Mouse (Mus musculus) spleen, adult 2 months (tissue): ENCODE results near the gene Galk1.

Source experiments
- CTCF ChIP-seq: fragments of 200-500 bp; IDR thresholded peaks from 2 replicates; pipeline ENCODE4 v1.5.1; 2011; ENCODE audit warnings: mild to moderate bottlenecking, inconsistent platforms; ENCODE audit not compliant: insufficient read depth, insufficient read length, insufficient replicate concordance; ENCODE audit errors: extremely low read depth
- POLR2A ChIP-seq: fragments of 200-500 bp; IDR thresholded peaks from 2 replicates; pipeline ENCODE4 v1.6.1; 2011; ENCODE audit warnings: low read depth, low read length, inconsistent platforms

DNA sequence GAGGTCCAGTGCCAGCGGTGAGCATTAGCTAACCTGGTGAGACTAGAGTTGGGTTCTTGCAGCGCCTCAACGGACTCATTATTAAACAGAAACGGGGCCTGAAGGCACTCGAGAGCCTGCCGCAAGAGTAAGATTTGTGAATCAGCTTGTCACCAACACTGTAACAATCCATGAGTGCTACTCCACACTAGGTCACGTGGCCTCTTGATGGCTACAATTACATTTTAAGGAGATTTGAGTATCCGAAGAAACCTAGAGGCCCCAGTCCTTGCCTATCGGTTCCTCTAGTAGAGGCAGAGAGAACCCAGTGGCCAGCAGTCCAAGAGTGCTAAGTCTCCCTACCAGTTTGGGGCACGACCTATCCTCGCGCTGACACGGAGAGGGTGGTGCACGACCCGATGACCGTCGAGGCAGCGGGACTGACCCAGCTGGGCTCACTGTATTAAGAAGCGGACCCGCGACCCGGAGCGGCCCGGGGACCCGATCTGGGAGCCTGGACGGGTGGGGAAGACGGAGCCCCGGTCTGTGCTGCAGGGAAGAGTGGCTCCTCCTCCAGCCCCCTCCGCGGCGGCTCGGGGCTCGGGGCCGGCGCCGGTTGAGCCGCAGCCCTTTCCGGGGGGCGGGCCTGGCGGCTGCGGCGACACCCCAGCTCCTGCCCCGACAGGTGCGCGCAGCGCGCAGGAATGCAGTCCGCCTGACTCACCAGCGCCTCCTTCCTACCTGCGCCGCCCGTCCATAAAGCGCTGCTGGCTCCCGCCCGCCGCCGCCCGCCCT is 38.0 kb downstream of the Galk1 start, which contains the start of gene Itgb4:
- TF ChIP-seq POLR2A (no peak), CTCF (no peak)
